Mouse (Mus musculus) midbrain, embryonic 14.5 days (tissue): ENCODE measurements around the gene Gm42372. TPM values are rescaled to one million over a fixed set of nuclear protein-coding genes. Genes with fewer than 3 reads are reported as not detected.

Source experiments
- ATAC-seq: fragments of 200-750 bp; cut with Nextera tagmentation; 2 replicates; pipeline ENCODE4 v1.8.0; 2017; ENCODE audit warnings: moderate number of reproducible peaks, moderate library complexity; ENCODE audit not compliant: low FRiP score, low TSS enrichment
- DNase-seq: peaks from one replicate; pipeline ENCODE4 v3.0.0-alpha.2; 2015
- H3K27ac ChIP-seq: fragments of 300-500 bp; sonication (generic); replicated peaks from 2 replicates; pipeline ENCODE4 v1.5.1; 2014; ENCODE audit warnings: mild to moderate bottlenecking, low read depth, low read length, moderate library complexity
- H3K27me3 ChIP-seq: fragments of 300-500 bp; sonication (generic); 2 replicates; pipeline ENCODE4 v1.6.1; 2014; ENCODE audit warnings: low read length, control low read depth, mixed read lengths; ENCODE audit not compliant: control insufficient read depth, insufficient read depth
- H3K36me3 ChIP-seq: fragments of 300-500 bp; sonication (generic); 2 replicates; pipeline ENCODE4 v1.6.1; 2014; ENCODE audit warnings: low read length, control low read depth; ENCODE audit not compliant: control insufficient read depth, insufficient read depth
- H3K4me1 ChIP-seq: fragments of 300-500 bp; sonication (generic); 2 replicates; pipeline ENCODE4 v1.6.1; 2014; ENCODE audit warnings: mild to moderate bottlenecking, antibody characterized with exemption, low read length, control low read depth; ENCODE audit not compliant: control insufficient read depth, insufficient read depth
- H3K4me2 ChIP-seq: fragments of 300-500 bp; sonication (generic); 2 replicates; pipeline ENCODE4 v1.6.1; 2014; ENCODE audit warnings: mild to moderate bottlenecking, low read length, moderate library complexity
- H3K4me3 ChIP-seq: fragments of 300-500 bp; sonication (generic); replicated peaks from 2 replicates; pipeline ENCODE4 v1.5.1; 2014; ENCODE audit warnings: low read depth, low read length
- H3K9ac ChIP-seq: fragments of 300-500 bp; sonication (generic); replicated peaks from 2 replicates; pipeline ENCODE4 v1.6.1; 2014; ENCODE audit warnings: mild to moderate bottlenecking, low read length, moderate library complexity
- H3K9me3 ChIP-seq: fragments of 300-500 bp; sonication (generic); 2 replicates; pipeline ENCODE4 v1.6.1; 2016; ENCODE audit warnings: low read length, control low read depth, mixed read lengths; ENCODE audit not compliant: control insufficient read depth
- WGBS: fragments of 180-500 bp; shearing (Covaris S2); extraction: QIAGEN DNeasy Blood & Tissue Kit; methylation state at CpG from one replicate; pipeline ENCODE4 v1.1.7; 2014; 5-methylcytosine and 5-hydroxymethylcytosine counted together
- polyA plus RNA-seq: library from polyadenylated mRNA; unstranded; fragments of >200 nt; fragmentation: Nextera tagmentation; extraction: Ambion mirVana; gene quantifications from 2 replicates; pipeline ENCODE4 v1.2.1, GENCODE M21; 2014

The Gm42372 gene
- polyA plus RNA-seq, 1 experiment from 2014 or later: 6.4 TPM

GRCm38 (mm10) chr7:16993651-16994399, 10.9 kb downstream of the Gm42372 start:
- ATAC-seq (peak; percentile 56), DNase-seq (peak; percentile 54)
- Histone ChIP-seq H3K27ac (0 out of 2 replicates have a peak overlapping the region, but pooled peaks have one; percentile 41), H3K4me3 (peak overlapping the region; percentile 33), H3K36me3 (no peaks in the 10 kb centered on the region), H3K9ac (peak overlapping the region; percentile 45), H3K27me3 (no peaks in the 10 kb centered on the region), H3K4me2 (peak overlapping the region; percentile 49), H3K4me1 (peaks cover 27% of the 10 kb centered on the region), H3K9me3 (no peaks in the 10 kb centered on the region)
- 3% methylated on average over 27 of the region's 27 CpGs for WGBS

GRCm38 (mm10) chr7:16994400-16994799, 11.5 kb downstream of the Gm42372 start:
- H3K9me3 ChIP-seq: no peaks in the 10 kb centered on the region
- WGBS: 11% methylated on average over 20 of the region's 20 CpGs
- peaks cover 27% of the 10 kb centered on the region for H3K4me1 ChIP-seq
- ATAC-seq (no peak), DNase-seq (no peak)
- H3K36me3 ChIP-seq: no peaks in the 10 kb centered on the region
- H3K27ac ChIP-seq: 0 out of 2 replicates have a peak overlapping the region, but pooled peaks have one; percentile 9
- peak overlapping the region; percentile 49 for H3K4me2 ChIP-seq
- peak overlapping the region; percentile 45 for H3K9ac ChIP-seq
- H3K4me3 ChIP-seq: peak overlapping the region; percentile 33
- H3K27me3 ChIP-seq: no peaks in the 10 kb centered on the region

GRCm38 (mm10) chr7:16995345-16995744, 12.5 kb downstream of the Gm42372 start:
- WGBS: 84% methylated on average over 4 of the region's 4 CpGs
- Histone ChIP-seq H3K27me3 (no peaks in the 10 kb centered on the region), H3K9ac (no peak overlapping the region)

GRCm38 (mm10) chr7:16999233-16999632, 16.3 kb downstream of the Gm42372 start:
- H3K4me3 ChIP-seq: no peak overlapping the region
- H3K9me3 ChIP-seq: no peaks in the 10 kb centered on the region
- no peaks in the 10 kb centered on the region for H3K27me3 ChIP-seq
- no peak for DNase-seq
- H3K4me1 ChIP-seq: peaks cover 6% of the 10 kb centered on the region; the same call in 1 of the 2 replicates
- WGBS: 73% methylated on average over 4 of the region's 4 CpGs
- ATAC-seq: 0 out of 2 replicates have a peak, but pooled peaks have one; percentile 4
- H3K4me2 ChIP-seq: no peak overlapping the region
- no peak overlapping the region for H3K27ac ChIP-seq
- no peak overlapping the region for H3K9ac ChIP-seq
- peaks cover 11% of the 10 kb centered on the region for H3K36me3 ChIP-seq

More at GRCm38 (mm10) chr7:16995345-16995744, 12.5 kb downstream of the Gm42372 start:
- H3K4me1 ChIP-seq: peaks cover 27% of the 10 kb centered on the region
- no peak overlapping the region for H3K27ac ChIP-seq
- H3K9me3 ChIP-seq: no peaks in the 10 kb centered on the region
- DNase-seq: no peak
- ATAC-seq: no peak
- H3K4me2 ChIP-seq: peak overlapping the region; percentile 49
- H3K4me3 ChIP-seq: 0 out of 2 replicates have a peak overlapping the region, but pooled peaks have one; percentile 33
- H3K36me3 ChIP-seq: no peaks in the 10 kb centered on the region

GRCm38 (mm10) chr7:16999650-17000049, 16.8 kb downstream of the Gm42372 start:
- ATAC-seq: peak; percentile 11; the same call in 1 of the 2 replicates
- Histone ChIP-seq H3K36me3 (peaks cover 15% of the 10 kb centered on the region), H3K4me3 (no peak overlapping the region), H3K27me3 (no peaks in the 10 kb centered on the region), H3K4me1 (0 out of 2 replicates have a peak, but pooled peaks cover 2% of the 10 kb centered on the region), H3K27ac (no peak overlapping the region), H3K4me2 (no peak overlapping the region), H3K9ac (no peak overlapping the region), H3K9me3 (no peaks in the 10 kb centered on the region)
- peak; percentile 91 for DNase-seq
- WGBS: 23% methylated on average over 4 of the region's 4 CpGs

GRCm38 (mm10) chr7:17002375-17003195, 19.7 kb downstream of the Gm42372 start:
- WGBS: 17% methylated on average over 7 of the region's 7 CpGs
- peak; percentile 71 for ATAC-seq

GRCm38 (mm10) chr7:17003230-17003960, 20.5 kb downstream of the Gm42372 start:
- Histone ChIP-seq H3K4me2 (no peak overlapping the region), H3K27ac (no peak overlapping the region), H3K4me3 (no peak overlapping the region), H3K9me3 (no peaks in the 10 kb centered on the region), H3K9ac (no peak overlapping the region), H3K27me3 (no peaks in the 10 kb centered on the region), H3K36me3 (peaks cover 52% of the 10 kb centered on the region), H3K4me1 (no peaks in the 10 kb centered on the region)
- no peak for ATAC-seq
- 88% methylated on average over 7 of the region's 7 CpGs for WGBS
- no peak for DNase-seq

More at GRCm38 (mm10) chr7:17002375-17003195, 19.7 kb downstream of the Gm42372 start:
- no peak overlapping the region for H3K4me2 ChIP-seq
- H3K27me3 ChIP-seq: no peaks in the 10 kb centered on the region
- no peak overlapping the region for H3K9ac ChIP-seq
- H3K36me3 ChIP-seq: peaks cover 44% of the 10 kb centered on the region
- H3K27ac ChIP-seq: no peak overlapping the region
- no peak overlapping the region for H3K4me3 ChIP-seq
- DNase-seq: peak; percentile 91
- no peaks in the 10 kb centered on the region for H3K9me3 ChIP-seq
- 0 out of 2 replicates have a peak, but pooled peaks cover 2% of the 10 kb centered on the region for H3K4me1 ChIP-seq

GRCm38 (mm10) chr7:17004716-17005115, 21.8 kb downstream of the Gm42372 start:
- 87% methylated on average over 7 of the region's 7 CpGs for WGBS
- Histone ChIP-seq H3K4me2 (no peak overlapping the region), H3K4me1 (no peaks in the 10 kb centered on the region), H3K9me3 (no peaks in the 10 kb centered on the region), H3K36me3 (peaks cover 66% of the 10 kb centered on the region), H3K27me3 (no peaks in the 10 kb centered on the region), H3K27ac (no peak overlapping the region), H3K9ac (no peak overlapping the region), H3K4me3 (no peak overlapping the region)
- DNase-seq (no peak), ATAC-seq (no peak)
